Mouse (Mus musculus) kidney, postnatal 0 days (tissue): ENCODE results near the gene Sumf1. TPM values are rescaled to one million over a fixed set of nuclear protein-coding genes. Genes with fewer than 3 reads are reported as not detected.

Experiments used
- ATAC-seq: fragments of 200-750 bp; cut with Nextera tagmentation; replicated peaks from 2 replicates; pipeline ENCODE4 v1.8.0; 2017; ENCODE audit warnings: low read depth, moderate number of reproducible peaks, moderate TSS enrichment, moderate library complexity; ENCODE audit not compliant: low FRiP score
- DNase-seq: peaks from one replicate; pipeline ENCODE4 v3.0.0-alpha.2; 2016; ENCODE audit warnings: low spot score
- H3K27ac ChIP-seq: fragments of 300-500 bp; sonication (generic); 2 replicates; pipeline ENCODE4 v1.5.1; 2014; ENCODE audit warnings: mild to moderate bottlenecking
- H3K27me3 ChIP-seq: fragments of 300-500 bp; sonication (generic); 2 replicates; pipeline ENCODE4 v1.6.1; 2014; ENCODE audit warnings: low read length, mixed read lengths; ENCODE audit not compliant: insufficient read depth
- H3K36me3 ChIP-seq: fragments of 300-500 bp; sonication (generic); 2 replicates; pipeline ENCODE4 v1.6.1; 2014; ENCODE audit warnings: low read length, mixed read lengths; ENCODE audit not compliant: insufficient read depth
- H3K4me1 ChIP-seq: fragments of 300-500 bp; sonication (generic); replicated peaks from 2 replicates; pipeline ENCODE4 v1.6.1; 2014; ENCODE audit warnings: antibody characterized with exemption, low read length, mixed read lengths; ENCODE audit not compliant: insufficient read depth
- H3K4me2 ChIP-seq: fragments of 300-500 bp; sonication (generic); 2 replicates; pipeline ENCODE4 v1.6.1; 2014; ENCODE audit warnings: mild to moderate bottlenecking, low read length, moderate library complexity, mixed read lengths
- H3K4me3 ChIP-seq: fragments of 300-500 bp; sonication (generic); replicated peaks from 2 replicates; pipeline ENCODE4 v1.5.1; 2014; ENCODE audit warnings: low read depth, low read length
- H3K9ac ChIP-seq: fragments of 300-500 bp; sonication (generic); 2 replicates; pipeline ENCODE4 v1.6.1; 2014; ENCODE audit warnings: low read depth, low read length
- H3K9me3 ChIP-seq: fragments of 300-500 bp; sonication (generic); replicated peaks from 2 replicates; pipeline ENCODE4 v1.6.1; 2016; ENCODE audit warnings: low read length, inconsistent platforms, mixed read lengths
- CTCF ChIP-seq: IDR thresholded peaks from 2 replicates; pipeline ENCODE4 v1.5.1; 2016; ENCODE audit warnings: antibody characterized with exemption, low read depth, mild to moderate bottlenecking, moderate library complexity
- WGBS: fragments of 180-500 bp; shearing (Covaris S2); extraction: QIAGEN DNeasy Blood & Tissue Kit; methylation state at CpG from one replicate; pipeline ENCODE4 v1.1.7; 2014; 5-methylcytosine and 5-hydroxymethylcytosine counted together
- polyA plus RNA-seq: library from polyadenylated mRNA; unstranded; fragments of >200 nt; fragmentation: Nextera tagmentation; extraction: Ambion mirVana; gene quantifications from 2 replicates; pipeline ENCODE4 v1.2.1, GENCODE M21; 2015

The Sumf1 gene
- 34.0 and 34.2 TPM in 2 replicates for polyA plus RNA-seq

DNA sequence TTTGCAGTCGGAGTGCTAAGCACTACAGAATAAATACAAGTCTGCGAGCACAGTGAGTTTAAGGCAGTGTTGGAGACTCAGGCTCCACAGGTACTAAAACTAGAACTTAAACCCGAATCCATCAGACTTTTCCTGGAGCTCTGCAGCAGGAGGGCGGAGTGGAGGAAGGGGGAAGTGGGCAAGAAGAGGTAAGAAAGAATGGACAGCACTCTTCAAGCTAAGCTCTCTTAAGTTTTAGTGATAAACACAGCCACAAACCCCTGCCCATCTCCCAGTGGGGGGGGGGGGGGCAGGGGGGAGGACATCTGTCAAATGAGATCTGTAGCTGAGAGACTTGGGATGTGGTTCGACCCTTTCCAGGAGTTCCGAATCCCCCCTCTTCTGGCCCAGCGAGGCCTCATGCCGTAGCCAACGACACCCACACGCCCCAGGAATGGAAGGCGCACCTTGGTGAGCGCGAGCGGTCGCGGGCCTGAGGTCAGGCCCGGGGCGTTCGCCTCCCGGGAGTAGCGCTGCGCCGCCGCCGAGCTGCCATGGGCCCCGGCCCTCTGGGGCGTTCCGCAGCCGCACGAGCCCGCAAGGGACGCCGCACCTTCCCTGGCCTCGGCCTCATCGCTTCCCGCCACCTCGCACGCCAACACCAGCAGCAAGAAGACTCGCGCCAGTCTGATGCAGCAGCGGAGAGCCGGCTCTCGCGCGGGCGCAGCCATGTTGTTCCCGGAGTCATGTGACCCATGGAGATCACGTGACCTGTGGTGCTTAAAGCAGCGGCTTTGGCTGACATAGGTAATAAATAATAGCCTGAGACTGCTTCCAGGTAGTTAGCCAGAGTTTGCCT is at the start of gene Sumf1:
Gene Sumf1 (minus strand): TSS at position 736 of the 838 bp plus-strand sequence.
- no peak within 1 kb of the TSS; the same call in 1 of the 2 replicates for H3K27ac ChIP-seq
- 4% methylated on average over 48 of the region's 49 CpGs for WGBS

GRCm38 (mm10) chr6:108234536-108234935 is 49.2 kb upstream of the Sumf1 start:
- no peaks in the 10 kb centered on the region for H3K9me3 ChIP-seq
- 47% methylated on average over 6 of the region's 6 CpGs for WGBS
- TF ChIP-seq CTCF = no peak
- no peaks in the 10 kb centered on the region for H3K27me3 ChIP-seq
- H3K4me2 ChIP-seq = no peak overlapping the region
- 0 out of 2 replicates have a peak overlapping the region, but pooled peaks have one; percentile 42 for H3K27ac ChIP-seq
- ATAC-seq (no peak), DNase-seq (no peak)
- H3K4me3 ChIP-seq = no peak overlapping the region
- H3K36me3 ChIP-seq = no peaks in the 10 kb centered on the region; the same call in 1 of the 2 replicates
- H3K4me1 ChIP-seq = peaks cover 37% of the 10 kb centered on the region
- H3K9ac ChIP-seq = no peak overlapping the region

More for the DNA sequence above, at the start of gene Sumf1:
- ATAC-seq (peak; percentile 96), DNase-seq (peak; percentile 98)
- no peaks in the 10 kb centered on the region for H3K9me3 ChIP-seq
- peak within 1 kb of the TSS; percentile 92 for H3K4me2 ChIP-seq
- TF ChIP-seq CTCF = no peak
- H3K36me3 ChIP-seq = no peaks in the 10 kb centered on the region
- H3K9ac ChIP-seq = peak within 1 kb of the TSS; percentile 82
- H3K4me3 ChIP-seq = peak within 1 kb of the TSS; percentile 84
- H3K27me3 ChIP-seq = no peaks in the 10 kb centered on the region
- peaks cover 9% of the 10 kb centered on the region for H3K4me1 ChIP-seq

DNA sequence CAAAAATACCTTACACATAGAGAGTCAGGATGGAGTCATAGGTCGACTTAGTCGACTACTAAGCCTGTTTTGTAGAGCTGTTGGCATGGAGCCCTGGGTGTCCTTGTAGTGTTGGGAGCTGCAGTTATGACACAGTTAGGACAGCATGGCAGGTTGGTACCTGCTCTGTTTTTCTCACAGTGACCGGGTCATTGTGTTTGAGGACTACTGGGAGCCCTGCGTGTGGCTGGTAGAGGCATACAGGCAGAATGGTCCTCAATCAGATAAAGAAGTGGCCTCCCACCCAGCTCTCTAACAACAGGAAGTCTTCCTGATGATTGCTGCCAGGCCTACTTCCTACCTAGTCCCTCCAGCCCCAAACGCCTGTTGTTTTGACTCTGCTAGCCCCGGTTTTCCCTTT is 47.7 kb upstream of the Sumf1 start:
- ATAC-seq (no peak), DNase-seq (no peak)
- Histone ChIP-seq H3K9ac (no peak overlapping the region), H3K9me3 (no peaks in the 10 kb centered on the region), H3K4me1 (peaks cover 37% of the 10 kb centered on the region), H3K4me2 (no peak overlapping the region), H3K36me3 (no peaks in the 10 kb centered on the region; the same call in 1 of the 2 replicates), H3K27ac (peak overlapping the region; percentile 43; the same call in 1 of the 2 replicates), H3K27me3 (no peaks in the 10 kb centered on the region), H3K4me3 (no peak overlapping the region)
- no peak for TF ChIP-seq CTCF
- 29% methylated on average over 6 of the region's 6 CpGs for WGBS

DNA sequence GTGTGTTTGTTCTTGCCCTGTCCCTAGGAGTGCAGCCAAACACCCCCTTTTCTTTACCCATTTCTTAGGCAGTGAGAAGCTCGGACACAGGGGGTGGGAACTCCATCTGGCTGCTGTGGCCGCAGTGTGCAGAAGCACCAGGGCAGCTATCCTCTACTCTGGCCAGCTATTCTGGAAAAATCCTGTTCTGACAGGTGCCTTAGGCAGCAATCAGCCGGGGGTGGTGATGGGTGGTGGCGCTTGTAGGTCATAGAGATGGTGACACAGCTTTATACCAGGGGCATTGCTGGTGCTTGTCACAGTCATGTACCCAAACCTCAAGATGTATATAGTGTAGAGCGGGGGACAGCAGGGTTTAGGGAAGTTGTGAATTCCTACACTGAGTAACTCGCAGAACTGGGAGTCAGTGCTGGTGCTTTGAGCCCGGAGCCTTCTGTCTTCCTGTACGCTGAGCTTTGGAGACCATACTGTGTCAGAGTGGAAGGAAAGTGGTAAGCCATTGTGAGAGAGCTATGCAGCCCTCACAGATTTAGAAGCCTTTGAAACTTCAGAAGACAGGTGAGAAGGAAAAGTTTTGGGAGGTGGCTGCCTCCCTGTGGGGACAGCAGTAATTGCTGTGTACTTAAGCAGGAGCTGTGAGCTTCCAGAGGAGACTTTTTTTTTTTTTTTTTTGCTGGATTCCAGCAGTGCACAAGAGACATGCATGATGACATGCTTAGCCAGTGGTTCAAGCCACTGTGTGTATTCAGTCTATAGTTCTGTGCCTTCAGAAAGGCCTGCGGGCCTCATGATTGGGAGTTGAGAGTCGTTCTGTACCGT is 46.7 kb upstream of the Sumf1 start:
- H3K36me3 ChIP-seq = no peaks in the 10 kb centered on the region
- peak; percentile 21; the same call in 1 of the 2 replicates for ATAC-seq
- 70% methylated on average over 11 of the region's 11 CpGs for WGBS
- no peaks in the 10 kb centered on the region for H3K9me3 ChIP-seq
- no peak overlapping the region for H3K4me2 ChIP-seq
- peak overlapping the region; percentile 43; the same call in 1 of the 2 replicates for H3K27ac ChIP-seq
- H3K4me1 ChIP-seq = peaks cover 43% of the 10 kb centered on the region
- H3K9ac ChIP-seq = no peak overlapping the region
- H3K4me3 ChIP-seq = no peak overlapping the region
- TF ChIP-seq CTCF = peak; percentile 36; the same call in 1 of the 2 replicates
- no peaks in the 10 kb centered on the region for H3K27me3 ChIP-seq
- DNase-seq = no peak

DNA sequence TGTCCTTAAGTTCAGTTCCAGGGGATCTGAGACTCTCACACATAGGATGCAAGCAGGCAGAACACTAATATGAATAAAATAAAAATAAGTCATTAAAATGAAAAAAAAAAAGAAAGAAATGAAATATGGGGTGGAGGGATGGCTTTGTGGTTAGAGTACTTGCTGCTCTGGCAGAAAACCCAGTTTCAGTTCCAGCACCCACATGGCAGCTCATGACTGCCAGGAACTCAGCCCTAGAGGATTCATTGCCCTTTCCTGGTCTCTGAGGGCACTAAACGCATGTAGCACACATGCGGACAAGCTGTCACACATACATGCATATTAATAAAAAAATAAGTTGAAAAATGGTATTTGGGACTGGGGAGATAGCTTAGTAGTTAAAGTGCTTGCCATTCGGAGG is 45.2 kb upstream of the Sumf1 start:
- no peak for TF ChIP-seq CTCF
- no peak overlapping the region for H3K9ac ChIP-seq
- H3K27me3 ChIP-seq = no peaks in the 10 kb centered on the region
- DNase-seq (no peak), ATAC-seq (no peak)
- H3K36me3 ChIP-seq = no peaks in the 10 kb centered on the region
- no peak overlapping the region for H3K4me3 ChIP-seq
- no peaks in the 10 kb centered on the region for H3K9me3 ChIP-seq
- H3K27ac ChIP-seq = no peak overlapping the region
- WGBS = 89% methylated on average over 3 of the region's 3 CpGs
- H3K4me2 ChIP-seq = no peak overlapping the region
- H3K4me1 ChIP-seq = peaks cover 33% of the 10 kb centered on the region

GRCm38 (mm10) chr6:108228601-108229000 is 43.2 kb upstream of the Sumf1 start:
- Histone ChIP-seq H3K4me3 (no peak overlapping the region), H3K27me3 (no peaks in the 10 kb centered on the region), H3K36me3 (no peaks in the 10 kb centered on the region), H3K9me3 (no peaks in the 10 kb centered on the region), H3K27ac (no peak overlapping the region), H3K4me2 (no peak overlapping the region), H3K9ac (no peak overlapping the region), H3K4me1 (peaks cover 23% of the 10 kb centered on the region)
- DNase-seq = no peak
- WGBS = 28% methylated on average over 2 of the region's 2 CpGs
- ATAC-seq = no peak
- no peak for TF ChIP-seq CTCF
